Mouse (Mus musculus): ENCODE measurements around the gene Pole.
A peak's percentile ranks its signal among the peaks of the same experiment; 100 is the strongest.

Pole gene

DNA sequence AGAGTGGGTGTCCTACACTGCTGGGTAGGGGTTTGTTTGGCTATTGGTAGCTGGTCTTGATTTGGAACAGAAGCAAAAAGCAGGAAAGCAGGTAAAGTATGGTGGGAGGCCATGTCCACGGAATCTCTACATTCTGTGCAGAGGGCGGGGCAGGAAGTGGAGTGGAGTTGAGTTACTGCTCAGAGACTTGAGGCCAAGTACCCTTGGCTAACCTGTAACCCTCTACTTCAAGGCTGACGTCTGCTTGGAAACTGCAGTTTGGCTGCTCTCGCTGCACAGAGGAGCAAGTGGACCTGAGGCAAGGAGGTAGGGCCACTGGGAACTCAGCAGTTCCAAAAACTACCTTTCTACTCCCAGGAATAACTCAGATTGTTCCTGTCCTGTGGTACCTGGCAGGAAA, 58.4 kb downstream of the Pole start, which contains the start of gene Lrcol1:
TSS of gene Lrcol1 (plus strand) at position 207 of the 400 bp plus-strand sequence.
- DNase-seq (ENCODE audit: low read depth, low spot score) = no peak

DNA sequence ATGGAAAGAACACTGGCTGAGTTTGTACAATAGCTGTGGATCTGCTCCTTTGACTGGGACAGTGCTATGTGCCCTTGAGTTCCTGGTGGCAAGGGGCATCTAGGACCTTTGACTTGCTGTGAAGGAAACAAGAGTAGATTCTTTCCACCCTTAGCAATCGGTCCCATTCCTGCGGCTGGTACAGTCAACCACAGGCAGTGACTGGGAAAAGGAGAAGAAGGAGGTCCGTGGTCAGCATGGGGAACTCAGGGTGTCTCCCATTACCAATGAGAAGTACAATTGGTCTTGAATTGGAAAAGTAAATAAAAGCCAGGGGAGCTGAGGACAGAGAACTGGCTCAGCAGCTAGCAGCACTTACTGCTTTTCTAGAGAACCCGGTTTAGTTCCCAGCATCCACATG, 59.4 kb downstream of the Pole start:
- DNase-seq (ENCODE audit: low read depth, low spot score) = no peak

DNA sequence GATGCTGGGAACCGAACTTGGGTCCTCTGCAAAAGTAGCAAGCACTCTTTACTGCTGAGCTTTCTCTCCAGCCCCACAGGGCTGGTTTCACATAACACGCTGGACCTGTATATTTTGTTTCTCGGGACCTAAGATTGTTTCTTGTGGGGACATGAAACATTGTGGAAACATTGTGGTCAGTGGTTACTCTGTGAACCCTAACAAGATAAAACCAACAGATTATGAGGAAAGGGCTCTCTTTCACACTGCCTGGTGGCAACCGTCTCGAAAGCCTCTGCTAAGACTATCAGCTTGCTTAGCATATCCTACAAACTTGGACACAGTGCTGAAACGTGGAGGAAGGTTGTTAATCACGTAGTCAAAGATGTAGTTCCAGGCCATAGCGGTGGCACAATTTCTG, 60.9 kb downstream of the Pole start:
- no peak for DNase-seq (ENCODE audit: low read depth, low spot score)

DNA sequence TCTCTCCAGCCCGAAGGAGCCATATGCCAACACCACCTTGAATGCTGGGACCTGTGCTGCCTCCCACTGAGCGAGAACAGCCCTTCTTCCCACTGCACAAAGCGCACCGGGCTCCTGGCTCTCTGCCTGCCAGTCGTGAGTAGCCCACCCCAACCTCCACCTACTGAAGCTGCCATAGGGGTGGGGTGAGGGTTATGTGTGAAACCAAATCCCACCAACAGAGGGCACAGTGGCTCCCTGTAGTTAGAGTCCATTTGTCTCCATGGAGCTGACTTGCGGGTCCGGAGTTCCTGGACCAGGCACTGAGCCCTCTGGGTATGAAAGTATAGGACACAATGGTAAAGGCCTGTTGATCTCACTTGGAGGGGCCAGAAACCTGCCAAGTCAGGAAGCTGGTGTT, 68.6 kb downstream of the Pole start:
- peak; percentile 68 for DNase-seq (ENCODE audit: low read depth, low spot score)

DNA sequence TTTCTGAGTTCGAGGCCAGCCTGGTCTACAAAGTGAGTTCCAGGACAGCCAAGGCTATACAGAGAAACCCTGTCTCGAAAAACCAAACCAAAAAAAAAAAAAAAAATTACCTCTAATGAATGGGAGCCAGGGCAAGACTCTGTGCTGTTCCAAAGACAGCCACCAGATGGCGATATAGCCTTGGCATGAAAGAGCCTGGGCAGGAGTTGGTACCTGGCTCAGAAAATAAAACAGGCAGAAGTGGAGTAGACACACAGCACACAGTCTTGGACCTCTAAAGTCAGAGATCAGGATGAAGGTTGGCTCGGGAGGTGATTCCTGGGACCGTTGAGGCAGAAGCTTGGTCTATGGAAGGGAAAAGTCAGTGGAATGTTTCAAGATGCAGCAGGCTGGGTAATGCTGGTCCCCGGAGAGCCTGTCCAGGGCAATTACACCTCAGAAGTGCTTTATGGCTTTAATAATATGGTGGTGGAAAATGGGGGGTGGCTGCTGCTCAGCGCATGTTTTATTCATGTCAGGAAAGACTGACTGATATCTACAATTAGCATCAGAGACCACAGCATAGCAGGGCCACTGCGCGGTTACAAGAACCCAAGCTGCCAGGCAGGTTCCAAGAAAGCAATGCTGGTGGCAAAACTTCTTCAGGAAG, 71.5 kb downstream of the Pole start:
- DNase-seq (ENCODE audit: low read depth, low spot score) = peak; percentile 93

DNA sequence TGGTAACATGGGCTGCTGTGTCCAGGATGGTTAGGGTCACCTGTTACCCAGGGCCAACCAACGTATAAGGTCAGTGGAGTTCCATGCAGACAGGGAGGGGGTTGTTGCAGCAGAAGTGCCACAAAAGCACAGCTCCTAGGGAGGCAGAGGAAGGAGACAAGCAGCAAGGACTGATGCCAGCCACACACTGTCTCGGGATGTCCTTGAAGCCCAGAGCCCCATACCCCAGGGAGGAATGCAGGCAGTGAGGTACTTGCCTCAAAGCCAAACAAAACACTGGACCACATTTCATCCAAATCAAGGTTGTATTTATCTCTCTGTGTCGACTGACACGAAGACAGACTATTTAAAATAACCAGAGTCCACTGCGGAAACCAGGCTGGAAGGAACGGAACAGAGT, 75.4 kb downstream of the Pole start:
- DNase-seq (ENCODE audit: low read depth, low spot score) = no peak

DNA sequence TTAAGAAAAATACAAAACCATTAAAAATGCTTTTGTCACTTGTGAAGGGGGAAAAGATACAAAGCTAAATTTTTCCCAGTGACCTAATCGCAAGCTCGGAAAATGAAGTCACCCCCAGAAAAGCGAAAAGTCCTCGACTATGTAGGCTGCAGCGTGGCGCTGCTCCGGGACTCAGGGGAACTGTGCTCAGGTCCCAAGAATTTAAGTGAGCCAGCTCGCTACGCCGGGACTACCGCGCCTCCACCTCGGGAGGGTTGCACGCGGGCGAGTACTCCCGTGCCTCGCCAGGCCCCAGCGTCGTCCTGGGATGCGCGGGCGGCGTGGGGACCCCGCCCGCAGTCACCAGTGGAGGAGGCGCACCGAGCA, 76.7 kb downstream of the Pole start:
- no peak for DNase-seq (ENCODE audit: low read depth, low spot score)

DNA sequence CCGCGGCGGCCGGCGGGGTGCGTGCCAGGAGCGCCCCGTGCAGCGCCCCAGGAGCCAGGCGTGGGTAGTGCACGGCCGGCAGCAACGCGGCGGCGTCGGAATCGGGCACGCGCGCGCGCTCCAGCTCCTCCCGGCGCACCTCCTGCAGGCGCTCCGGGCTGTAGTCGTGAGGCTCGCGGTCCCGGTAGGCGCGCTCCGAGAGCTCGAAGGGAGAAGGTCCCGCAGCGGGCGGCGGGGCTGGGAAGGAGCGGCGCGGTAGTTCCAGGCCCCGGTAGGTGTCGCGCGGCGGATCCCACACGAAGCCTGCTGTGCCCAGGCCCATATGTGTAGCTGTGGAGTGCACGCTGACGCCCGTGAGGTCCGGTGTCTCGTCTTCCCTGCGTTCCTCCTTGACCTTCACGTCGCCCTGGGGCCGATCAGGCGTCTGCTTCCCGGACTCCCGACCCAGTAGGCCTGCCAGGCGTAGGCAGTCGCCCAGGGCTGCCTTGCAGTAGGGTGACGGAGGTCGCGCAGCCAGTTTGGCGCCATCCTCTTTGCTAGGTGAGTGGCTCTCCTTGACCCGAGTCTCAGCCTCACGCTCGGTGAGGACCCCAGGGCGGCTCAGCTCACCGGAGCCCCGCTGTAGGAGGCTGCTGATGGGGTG, 77.2 kb downstream of the Pole start:
- DNase-seq (ENCODE audit: low read depth, low spot score) = no peak

DNA sequence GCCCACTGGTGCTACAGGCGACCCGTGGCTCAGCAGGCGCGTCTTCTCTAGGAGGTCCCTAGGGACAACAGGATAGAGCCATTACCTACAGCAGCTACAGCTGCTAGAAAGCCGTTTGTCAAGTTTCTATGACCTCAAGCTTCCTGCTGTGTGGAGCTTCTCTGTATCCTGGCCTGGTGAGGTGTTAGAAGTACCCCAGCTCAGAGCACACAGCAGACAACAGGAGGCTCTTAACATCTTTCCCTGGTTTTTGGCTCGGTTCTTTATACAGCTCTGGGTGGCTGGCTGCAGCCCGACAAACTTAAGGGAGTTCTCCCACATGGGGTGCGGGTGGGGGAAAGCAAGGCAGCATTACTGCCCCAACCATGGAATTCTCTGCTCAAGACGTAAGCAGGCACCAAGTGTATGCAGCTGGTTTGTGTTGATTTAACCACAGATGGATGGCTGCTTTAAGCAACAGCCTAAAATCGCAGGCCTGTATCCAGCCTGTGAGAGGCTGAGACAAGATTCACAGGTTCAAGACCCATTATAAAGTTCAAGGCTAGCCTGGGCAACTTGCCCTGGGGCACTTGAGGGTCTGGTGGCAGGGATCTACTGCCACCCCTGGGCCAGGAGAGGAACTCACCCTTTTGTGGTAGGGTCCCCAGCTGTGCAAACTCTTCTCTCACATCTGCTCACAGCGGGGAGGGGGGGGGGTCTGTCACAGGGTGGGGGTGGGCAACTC, 77.9 kb downstream of the Pole start:
- no peak for DNase-seq (ENCODE audit: low read depth, low spot score)

DNA sequence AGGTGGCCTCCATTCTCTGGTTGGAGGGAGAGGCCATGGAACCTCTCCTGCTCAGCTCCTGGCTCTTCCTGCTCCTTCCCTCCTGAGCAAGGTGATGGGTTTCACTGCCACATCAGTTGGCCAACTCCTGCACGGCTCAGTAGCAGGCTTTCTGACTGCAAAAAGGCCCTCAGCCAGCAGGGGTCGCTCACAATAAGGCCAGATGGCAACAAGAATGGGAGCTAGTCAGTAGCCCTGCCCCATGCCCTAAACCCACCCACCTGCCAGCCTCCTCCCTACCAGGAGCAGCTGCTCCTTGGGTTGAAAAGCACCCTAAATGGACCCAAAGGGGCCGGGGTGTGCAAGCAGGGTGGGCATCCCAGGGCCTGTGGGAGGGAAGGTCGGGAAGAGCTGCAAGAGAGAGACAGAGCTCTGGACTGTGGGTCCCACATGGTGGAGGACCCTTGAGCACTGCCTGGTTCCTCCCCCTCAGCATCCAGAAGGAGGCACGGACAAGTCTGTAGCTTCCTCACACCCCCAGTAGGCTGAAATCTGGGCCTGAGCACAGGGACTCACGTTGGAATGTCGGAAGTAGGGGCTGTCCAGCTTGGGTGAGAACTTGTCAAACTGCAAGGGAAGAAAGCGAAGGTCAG, 90.8 kb downstream of the Pole start:
- DNase-seq (ENCODE audit: low read depth, low spot score) = peak; percentile 55

DNA sequence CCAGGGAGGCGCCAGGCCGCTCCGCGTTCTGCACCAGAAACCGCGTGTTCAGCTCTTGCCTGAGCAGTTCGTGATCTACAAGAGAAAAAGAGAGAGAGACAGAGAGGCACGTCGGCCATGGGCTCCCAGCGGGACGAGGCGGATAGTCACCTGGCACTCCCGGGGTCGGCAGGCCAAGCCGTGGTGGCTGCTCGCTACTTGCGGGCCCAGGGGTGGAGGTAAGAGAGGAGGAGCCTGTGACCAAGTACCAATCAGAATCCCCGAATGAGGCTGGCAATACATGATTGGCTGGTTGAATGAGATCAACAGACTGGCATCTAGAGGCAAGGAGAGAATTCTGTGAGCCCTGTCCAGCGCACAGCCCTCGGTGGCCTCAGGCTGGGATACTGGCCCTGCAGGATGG, 92.1 kb downstream of the Pole start:
- DNase-seq (ENCODE audit: low read depth, low spot score) = no peak

DNA sequence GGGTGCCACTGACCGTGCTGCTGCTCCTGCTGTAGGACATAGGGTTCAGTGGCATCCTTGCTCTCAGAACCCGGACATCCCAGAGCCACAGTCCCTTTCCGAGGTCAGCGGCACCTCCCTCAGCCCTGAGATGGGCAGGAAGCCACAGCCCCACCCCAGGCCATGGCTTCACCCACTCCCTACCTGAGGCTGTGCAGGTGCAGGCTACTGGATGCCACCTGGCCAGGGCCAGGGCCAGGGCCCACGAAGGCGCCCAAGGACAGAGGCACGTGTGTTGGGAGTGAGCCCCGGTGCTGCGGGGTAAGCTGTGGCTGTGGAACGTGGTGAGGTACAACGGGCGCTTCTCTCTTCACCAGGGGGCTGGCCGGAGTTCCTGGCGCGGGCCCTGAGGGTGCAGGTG, 93.0 kb downstream of the Pole start:
- DNase-seq (ENCODE audit: low read depth, low spot score) = no peak

DNA sequence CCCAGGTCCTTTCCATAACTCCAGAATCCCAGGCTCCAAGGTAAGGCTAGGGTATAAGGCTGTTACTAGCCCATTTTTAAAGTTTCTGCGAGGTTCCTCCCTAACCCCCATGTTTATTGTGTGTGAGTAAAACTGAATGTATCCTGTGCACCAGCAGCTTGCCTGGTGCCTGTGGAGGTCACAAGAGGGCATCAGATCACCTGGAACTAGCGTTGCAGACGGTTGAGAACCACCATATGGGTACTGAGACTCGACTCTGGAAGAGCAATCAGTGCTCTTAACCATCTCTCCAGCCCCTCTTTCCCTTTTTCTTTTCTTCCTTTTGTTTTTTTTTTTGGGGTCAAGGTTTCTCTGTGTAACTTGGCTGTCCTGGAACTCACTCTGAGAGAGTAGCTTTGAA, 93.7 kb downstream of the Pole start:
- no peak for DNase-seq (ENCODE audit: low read depth, low spot score)

DNA sequence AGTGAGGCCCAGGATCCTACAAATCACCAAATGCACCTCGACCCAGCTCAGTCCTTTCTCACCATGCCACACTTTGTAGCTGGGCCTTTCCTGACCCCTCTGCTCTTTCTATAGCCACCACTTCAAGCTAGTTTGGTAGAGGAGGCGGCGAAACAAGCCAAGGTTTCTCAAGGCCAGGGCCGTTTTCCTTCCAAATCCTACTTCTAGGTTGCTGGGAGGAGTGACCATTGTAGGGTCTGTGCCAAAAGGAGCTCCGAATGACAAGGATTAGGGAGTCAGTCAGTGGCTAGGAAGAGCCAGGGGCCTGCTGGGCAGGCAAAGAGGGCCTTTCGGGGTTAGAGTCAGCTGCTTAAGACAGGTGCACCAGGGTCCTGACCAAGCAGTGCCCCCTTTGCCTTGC, 98.4 kb downstream of the Pole start:
- DNase-seq (ENCODE audit: low read depth, low spot score) = no peak

DNA sequence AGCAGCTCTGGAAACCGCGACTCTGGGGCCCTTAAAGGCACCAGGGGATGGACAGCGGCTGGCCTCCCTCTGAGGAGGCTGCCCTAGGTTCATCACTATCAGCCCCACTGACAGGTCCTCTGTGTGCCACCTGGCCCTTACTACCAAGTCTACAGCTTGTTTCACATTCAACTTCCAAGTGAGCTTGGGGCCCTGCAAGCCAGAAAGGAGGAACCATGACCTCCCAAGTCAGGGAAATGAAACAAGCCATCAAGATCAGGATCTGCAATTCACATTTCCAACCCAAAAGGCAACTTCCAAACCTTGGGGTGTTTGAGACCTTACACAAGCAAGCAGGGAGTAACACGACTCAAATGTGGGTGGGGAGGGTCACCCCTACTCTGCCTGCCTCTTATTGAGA, 99.2 kb downstream of the Pole start:
- DNase-seq (ENCODE audit: low read depth, low spot score) = no peak

DNA sequence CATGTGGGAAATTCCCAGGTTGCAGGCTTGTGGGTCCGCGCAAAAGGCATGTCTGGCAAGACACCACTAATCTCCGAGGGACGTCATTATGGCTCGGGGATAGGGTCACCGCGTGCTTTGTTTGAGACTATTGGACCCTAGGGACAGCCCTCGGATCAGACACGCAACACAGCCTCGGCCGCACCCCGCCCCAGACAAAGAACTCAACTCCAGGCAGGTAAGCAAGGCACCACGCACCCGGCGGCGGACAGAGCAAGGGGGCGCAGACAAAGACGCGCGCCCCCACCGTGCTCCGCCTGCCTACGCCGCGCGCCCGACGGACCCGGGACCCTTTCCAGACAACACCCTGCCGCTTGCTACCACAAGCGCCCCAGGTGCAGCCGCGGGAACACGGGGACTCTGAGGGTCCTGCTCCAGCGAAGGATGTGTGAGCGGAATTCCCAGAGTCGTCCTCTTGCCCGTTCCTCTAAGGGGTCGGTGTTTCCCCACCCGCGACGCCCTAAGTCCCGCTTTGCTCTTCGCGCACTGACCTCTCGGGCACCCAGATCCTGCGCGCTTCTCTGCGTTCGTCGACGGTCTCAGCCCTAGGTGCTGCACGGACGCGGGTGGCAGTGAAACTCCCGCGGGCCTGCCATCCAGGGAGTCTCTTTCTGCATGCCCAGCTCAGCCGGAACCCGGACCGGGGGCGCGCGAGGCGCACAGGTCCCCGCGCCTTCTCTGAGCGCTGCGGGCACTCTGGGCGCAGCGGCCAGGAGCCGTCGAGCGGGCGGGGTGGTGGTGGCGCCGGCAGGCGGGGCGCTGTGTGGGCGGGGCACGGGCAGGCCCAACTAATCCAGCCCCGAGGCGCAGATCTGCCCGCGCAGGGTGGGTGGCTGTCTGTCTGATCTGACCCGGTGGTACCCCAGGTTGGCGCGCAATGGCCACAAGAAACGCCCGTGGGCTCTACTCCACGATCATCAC, 100.5 kb downstream of the Pole start:
- DNase-seq (ENCODE audit: low read depth, low spot score) = no peak
